Mouse (Mus musculus) megakaryocyte-erythroid progenitor cell, adult 5-6 weeks (primary cell): ENCODE data around the gene Dpf1. TPM values are rescaled to one million over a fixed set of nuclear protein-coding genes. Genes with fewer than 3 reads are reported as not detected.
A peak's percentile ranks its signal among the peaks of the same experiment; 100 is the strongest.

Source experiments
- ATAC-seq: replicated peaks from 2 replicates; pipeline ENCODE4 v1.8.0; 2016; ENCODE audit warnings: mild to moderate bottlenecking, inconsistent platforms; ENCODE audit not compliant: severe bottlenecking, poor library complexity, low FRiP score, low TSS enrichment
- total RNA-seq, 2 experiments: library from RNA; stranded (forward) in 1 of 2; stranded (reverse) in 1 of 2; fragments of 200-1000, 215-1000 nt in 1 of 2; fragments of >200 nt in 1 of 2; fragmentation: Nextera tagmentation in 1 of 2; gene quantifications; 2 replicates each; pipeline ENCODE4 v1.2.3; 2014 to 2017

The Dpf1 gene
- total RNA-seq, 2 experiments from 2014 or later: 2.9 to 14.6 TPM

DNA sequence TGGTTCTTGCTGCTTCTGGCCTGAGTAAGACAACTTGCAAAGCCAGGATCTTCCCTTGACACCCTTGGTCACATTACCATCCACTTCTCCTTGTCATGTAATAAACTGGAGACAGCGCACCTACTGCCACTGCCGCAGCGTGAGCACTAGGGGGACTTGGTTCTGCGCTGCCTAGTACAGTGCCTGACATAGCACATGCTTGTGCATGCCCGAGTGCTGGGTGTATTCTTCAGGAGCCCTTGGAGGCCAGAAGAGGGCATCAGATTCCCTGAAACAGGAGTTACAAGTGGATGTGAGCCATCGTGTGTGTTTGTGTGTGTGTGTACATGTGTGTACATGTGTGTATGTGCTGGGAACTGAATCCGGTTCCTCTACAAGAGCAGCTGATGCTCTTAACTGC, 16.3 kb upstream of the Dpf1 start:
- ATAC-seq: 0 out of 2 replicates have a peak, but pooled peaks have one; percentile 19

- no peak for ATAC-seq
Measured at GRCm38 (mm10) chr7:29288079-29288478, 15.7 kb upstream of the Dpf1 start.

GRCm38 (mm10) chr7:29288942-29289638, 14.7 kb upstream of the Dpf1 start, which contains the start of gene Ppp1r14a:
Gene Ppp1r14a, plus strand, starts transcription at chr7:29289308.
- peak; percentile 68 for ATAC-seq

- no peak for ATAC-seq
Measured at GRCm38 (mm10) chr7:29289856-29290255, 13.9 kb upstream of the Dpf1 start.

GRCm38 (mm10) chr7:29290691-29291485, 12.9 kb upstream of the Dpf1 start:
- no peak for ATAC-seq

GRCm38 (mm10) chr7:29291616-29292457, 11.9 kb upstream of the Dpf1 start:
- ATAC-seq: no peak

DNA sequence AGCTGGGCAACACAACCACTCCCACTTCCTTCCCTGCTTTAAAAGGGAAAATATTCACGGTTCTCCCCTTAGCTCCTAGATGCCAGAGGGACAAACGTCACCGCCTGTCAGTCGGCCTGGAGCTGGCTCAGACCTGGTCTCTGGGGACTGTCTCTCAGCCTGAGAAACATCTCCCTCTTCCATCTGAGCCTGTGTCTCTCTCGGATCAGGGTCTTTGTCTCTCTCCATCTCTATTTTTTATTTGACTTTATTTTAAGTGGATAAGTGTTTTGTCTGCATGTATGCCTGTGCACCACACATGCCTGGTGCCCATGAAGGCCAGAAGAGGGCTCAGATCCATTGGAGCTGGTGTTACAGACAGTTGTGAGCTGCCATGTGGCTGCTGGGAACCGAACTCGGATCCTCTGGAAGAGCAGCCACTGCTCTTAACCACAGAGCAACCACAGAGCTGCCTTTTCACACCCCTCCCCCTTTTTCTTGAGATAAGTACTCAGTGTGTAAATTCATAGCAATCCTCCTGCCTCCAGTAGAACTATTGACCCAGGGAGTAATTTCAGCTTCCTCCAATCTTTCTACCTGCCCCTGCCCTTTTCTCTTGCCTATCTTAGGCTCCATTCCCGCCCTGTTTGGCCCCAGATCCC, 11.2 kb upstream of the Dpf1 start:
- no peak for ATAC-seq

DNA sequence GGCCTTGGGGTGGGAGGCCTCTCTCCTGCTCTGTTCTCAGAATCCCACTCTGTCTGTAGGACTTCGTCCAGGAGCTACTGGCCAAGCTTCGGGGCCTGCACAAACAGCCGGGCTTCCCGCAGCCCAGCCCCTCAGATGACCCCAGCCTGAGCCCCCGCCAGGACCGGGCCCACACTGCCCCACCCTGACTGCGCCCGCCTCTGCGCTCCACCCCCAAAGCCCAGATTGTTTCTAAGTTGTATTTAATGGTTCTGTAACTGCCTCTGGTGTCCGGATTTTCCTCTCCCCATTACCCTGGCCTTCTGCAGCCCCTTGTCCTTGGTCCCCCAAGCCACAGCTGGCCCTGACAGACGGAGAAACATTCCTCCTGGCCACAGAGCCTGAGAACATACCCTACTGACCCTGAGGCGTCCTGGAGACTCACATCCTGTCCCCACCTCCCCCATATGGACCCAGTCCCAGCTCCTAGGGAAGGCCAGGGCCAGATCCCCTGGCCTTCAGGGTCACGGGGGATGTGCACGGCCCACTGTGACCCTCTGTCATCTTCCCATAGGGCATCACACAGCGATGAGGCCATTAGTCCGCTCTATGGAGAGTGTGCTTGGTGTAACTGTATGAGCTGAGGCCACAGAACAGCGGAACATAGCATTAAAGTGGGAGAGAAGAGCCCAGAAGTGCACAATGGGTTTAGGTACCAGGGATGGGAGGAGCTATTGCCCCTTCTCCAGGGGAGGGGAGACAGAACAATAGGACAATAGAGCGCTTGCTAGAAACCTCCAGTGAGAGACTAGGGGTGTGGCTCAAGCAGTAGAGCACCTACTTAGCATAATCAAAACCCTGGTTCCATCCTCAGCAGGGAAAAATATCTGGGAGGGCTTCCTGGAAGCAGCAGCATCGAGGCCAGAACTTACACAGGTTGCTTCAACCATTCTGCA, 10.4 kb upstream of the Dpf1 start:
- ATAC-seq: no peak

GRCm38 (mm10) chr7:29294111-29294761, 9.5 kb upstream of the Dpf1 start:
- no peak for ATAC-seq

DNA sequence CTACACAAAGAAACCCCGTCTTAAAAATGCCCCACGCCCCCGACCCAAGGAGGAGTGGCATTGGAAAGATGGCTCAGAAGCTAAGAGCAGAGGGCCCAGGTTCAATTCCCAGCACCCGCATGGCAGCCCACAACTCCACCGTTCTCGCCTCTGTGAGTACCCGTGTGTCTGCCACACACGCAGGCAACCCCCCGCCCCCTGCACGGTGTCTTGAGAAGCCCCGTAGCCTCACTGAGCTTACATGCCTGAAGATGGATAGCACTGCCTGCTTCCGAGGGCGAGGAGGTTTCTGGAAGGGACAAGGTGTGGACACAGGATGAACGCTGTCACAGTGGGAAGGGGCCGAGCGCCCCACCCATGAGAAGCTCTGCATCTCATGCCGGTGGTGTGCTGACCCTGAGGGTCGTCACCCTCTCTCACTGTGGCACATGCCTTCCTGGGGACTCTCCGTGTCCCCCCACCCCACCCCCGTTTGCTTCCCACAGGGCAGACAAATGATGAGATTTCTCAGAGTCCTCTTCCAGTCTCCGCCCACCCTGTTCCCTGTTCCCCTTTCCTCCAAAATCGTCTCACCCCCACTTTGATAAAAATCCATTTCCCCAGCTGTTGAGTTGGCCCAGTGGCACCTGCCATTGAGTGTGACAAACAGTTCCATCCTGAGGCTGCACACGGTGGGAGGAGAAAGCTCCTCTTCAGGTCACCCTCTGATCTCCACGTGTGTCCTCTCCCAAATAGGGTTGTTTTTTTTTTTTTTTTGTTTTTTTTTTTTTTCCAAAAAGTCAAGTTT, 7.7 kb upstream of the Dpf1 start:
- no peak for ATAC-seq

GRCm38 (mm10) chr7:29296998-29297397, 6.8 kb upstream of the Dpf1 start:
- peak; percentile 83 for ATAC-seq

DNA sequence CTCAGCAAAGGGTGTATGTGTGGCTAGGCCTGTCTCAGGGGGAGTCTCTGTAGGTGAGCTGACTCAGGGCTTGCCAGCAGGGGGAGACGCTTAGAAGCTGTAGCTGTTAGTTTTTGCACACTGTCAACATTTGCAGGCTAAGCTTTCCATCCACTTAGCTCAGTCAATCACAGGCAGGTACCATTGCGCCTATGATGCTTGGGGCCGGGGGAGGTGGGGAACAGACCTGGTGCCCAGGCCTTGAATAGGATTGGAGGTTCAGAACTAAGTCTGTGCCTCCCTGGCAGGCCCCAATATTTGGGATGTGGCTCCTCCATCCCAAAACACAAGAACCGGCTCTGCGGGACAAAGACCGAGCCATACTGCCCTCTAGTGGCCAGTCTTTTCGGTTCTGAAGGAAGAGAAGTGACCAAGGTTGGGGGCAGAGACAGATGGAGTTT, 2.6 kb upstream of the Dpf1 start:
- peak; percentile 38; the same call in 1 of the 2 replicates for ATAC-seq

GRCm38 (mm10) chr7:29302641-29303040, 1.1 kb upstream of the Dpf1 start:
- no peak for ATAC-seq

- no peak for ATAC-seq
Measured at GRCm38 (mm10) chr7:29304463-29305262, 912 bp downstream of the Dpf1 start.

GRCm38 (mm10) chr7:29305263-29305988, 1.7 kb downstream of the Dpf1 start:
- ATAC-seq: no peak

DNA sequence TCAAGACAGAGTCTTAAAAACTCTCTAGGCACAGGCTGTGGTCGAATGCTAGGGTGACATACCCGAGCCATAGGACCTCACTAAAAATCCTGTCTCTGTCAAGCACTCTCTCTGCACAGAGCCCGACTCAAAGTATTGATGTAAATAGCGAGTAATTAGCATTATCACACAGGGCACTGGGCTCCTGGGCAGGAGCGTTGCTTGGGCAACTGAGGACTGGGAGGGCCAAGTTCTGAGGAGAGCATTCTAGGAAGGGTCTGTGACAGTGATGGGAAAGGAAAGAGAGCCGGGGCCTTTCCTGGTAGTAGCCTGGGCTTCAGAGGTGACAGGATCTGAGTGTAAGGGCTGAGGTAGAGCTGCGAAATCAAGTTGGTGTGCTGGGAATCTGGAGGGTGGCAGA, 2.4 kb downstream of the Dpf1 start:
- ATAC-seq: no peak
